ENCODE assay signal across 8 mouse cellular contexts in genomic region chr19:44294588-44295041, GRCm38 (mm10). TPM values are rescaled to one million over a fixed set of nuclear protein-coding genes. Genes with fewer than 3 reads are reported as not detected.
DNase-seq lines count a peak whose midpoint lies in the region; ATAC-seq and TF ChIP-seq lines count a peak whose summit lies in the region.

No protein-coding gene starts in this region.

- intact Hi-C loops in heart, postnatal 14 days (cut with DNase I), result loop anchor here (1.0 to 2.0 kb wide), 2 partner anchors 48 to 100 kb away; no protein-coding TSS in a partner anchor

- peaks cover 46% of the 10 kb centered on the region for H3K36me3 ChIP-seq in ES-Bruce4 (ENCODE audit: control insufficient read depth, insufficient read depth, low read length, poor library complexity, severe bottlenecking)
- peaks cover 49% of the 10 kb centered on the region for H3K36me3 ChIP-seq in forebrain, embryonic 14.5 days (ENCODE audit: control insufficient read depth, insufficient read depth, low read length)
- peaks cover 28% of the 10 kb centered on the region for H3K36me3 ChIP-seq in neural tube, embryonic 14.5 days (ENCODE audit: control insufficient read depth, insufficient read depth, low read length)
- H3K36me3 ChIP-seq in testis, adult 2 months (ENCODE audit: control insufficient read depth, insufficient read depth, low read length), result no peaks in the 10 kb centered on the region

- H3K4me3 ChIP-seq in ES-Bruce4 (ENCODE audit: low read depth, low read length), result peak overlapping the region; percentile 96
- H3K4me3 ChIP-seq in forebrain, embryonic 14.5 days (ENCODE audit: low read depth, low read length), result peak overlapping the region; percentile 99
- peak overlapping the region; percentile 79 for H3K4me3 ChIP-seq in neural tube, embryonic 14.5 days (ENCODE audit: low read depth, low read length)
- peak overlapping the region; percentile 87 for H3K4me3 ChIP-seq in testis, adult 2 months (ENCODE audit: control insufficient read depth, low read depth, low read length)

- ATAC-seq in cerebellum, adult (ENCODE audit: insufficient number of reproducible peaks, low FRiP score, low TSS enrichment), result peak; percentile 49; the same call in 1 of the 2 replicates
- ATAC-seq in forebrain, embryonic 14.5 days, result peak; percentile 60
- ATAC-seq in neural tube, embryonic 14.5 days (ENCODE audit: low read depth), result peak; percentile 60

- H3K9ac ChIP-seq in ES-Bruce4 (ENCODE audit: low read depth, poor library complexity, severe bottlenecking), result peak overlapping the region; percentile 82
- peak overlapping the region; percentile 99 for H3K9ac ChIP-seq in forebrain, embryonic 14.5 days (ENCODE audit: low read length)
- H3K9ac ChIP-seq in neural tube, embryonic 14.5 days (replicated peaks; ENCODE audit: low read depth, low read length), result peak overlapping the region; percentile 93

- H3K9me3 ChIP-seq in ES-Bruce4 (replicated peaks; ENCODE audit: control insufficient read depth, insufficient read depth, low read length, poor library complexity, severe bottlenecking), result no peaks in the 10 kb centered on the region
- H3K9me3 ChIP-seq in forebrain, embryonic 14.5 days (replicated peaks; ENCODE audit: control insufficient read depth, low read length), result no peaks in the 10 kb centered on the region
- H3K9me3 ChIP-seq in neural tube, embryonic 14.5 days (ENCODE audit: control insufficient read depth, low read length), result no peaks in the 10 kb centered on the region

- TF ChIP-seq EP300 in ES-Bruce4 (IDR thresholded peaks at IDR 0.05; ENCODE audit: insufficient read depth, low read depth, low read length), result 0 out of 2 replicates have a peak, but pooled peaks have one; percentile 60

- peak; percentile 96 for DNase-seq in forebrain, embryonic 14.5 days (ENCODE audit: low spot score)
- peak; percentile 90 to 93 for DNase-seq in heart, postnatal 14 days
- peak; percentile 89 for DNase-seq in layer of hippocampus, adult 11-12 months (ENCODE audit: low spot score)
- DNase-seq in lung, adult 18-20 months, result peak; percentile 87 to 90

- H3K27me3 ChIP-seq in ES-Bruce4 (ENCODE audit: control insufficient read depth, insufficient read depth, low read length, poor library complexity, severe bottlenecking), result no peaks in the 10 kb centered on the region
- H3K27me3 ChIP-seq in forebrain, embryonic 14.5 days (replicated peaks; ENCODE audit: control insufficient read depth, insufficient read depth, low read length), result no peaks in the 10 kb centered on the region
- H3K27me3 ChIP-seq in neural tube, embryonic 14.5 days (ENCODE audit: control insufficient read depth, insufficient read depth, low read length), result no peaks in the 10 kb centered on the region
- H3K27me3 ChIP-seq in testis, adult 2 months (ENCODE audit: control insufficient read depth, insufficient read depth, low read length), result no peaks in the 10 kb centered on the region

- peak; percentile 54 for TF ChIP-seq POLR2A in ES-Bruce4 (IDR thresholded peaks at IDR 0.05; ENCODE audit: insufficient read depth, low read length)
- peak; percentile 56; the same call in 1 of the 2 replicates for TF ChIP-seq POLR2A in testis, adult 2 months (IDR thresholded peaks at IDR 0.05; ENCODE audit: control insufficient read depth, low read depth, low read length)

- peaks cover 2% of the 10 kb centered on the region for H3K4me1 ChIP-seq in ES-Bruce4 (ENCODE audit: control insufficient read depth, insufficient read depth, low read length)
- H3K4me1 ChIP-seq in forebrain, embryonic 14.5 days (ENCODE audit: control insufficient read depth, insufficient read depth, low read length), result peaks cover 35% of the 10 kb centered on the region
- H3K4me1 ChIP-seq in neural tube, embryonic 14.5 days (ENCODE audit: control insufficient read depth, insufficient read depth, low read length), result peaks cover 48% of the 10 kb centered on the region
- peaks cover 7% of the 10 kb centered on the region for H3K4me1 ChIP-seq in testis, adult 2 months (ENCODE audit: control insufficient read depth, insufficient read depth, low read length)

- TF ChIP-seq CTCF in ES-Bruce4 (IDR thresholded peaks at IDR 0.05; ENCODE audit: low read depth, low read length), result peak; percentile 98
- peak; percentile 79; the same call in 1 of the 2 replicates for TF ChIP-seq CTCF in testis, adult 2 months (IDR thresholded peaks at IDR 0.05; ENCODE audit: control insufficient read depth, insufficient read depth, insufficient replicate concordance, low read depth, low read length)

- H3K4me2 ChIP-seq in forebrain, embryonic 14.5 days (ENCODE audit: low read length), result peak overlapping the region; percentile 99
- peak overlapping the region; percentile 95 for H3K4me2 ChIP-seq in neural tube, embryonic 14.5 days (ENCODE audit: low read depth, low read length)

- H3K27ac ChIP-seq in ES-Bruce4 (ENCODE audit: insufficient read depth, low read length), result peak overlapping the region; percentile 86
- H3K27ac ChIP-seq in forebrain, embryonic 14.5 days (ENCODE audit: low read depth, low read length), result peak overlapping the region; percentile 98
- peak overlapping the region; percentile 97 for H3K27ac ChIP-seq in neural tube, embryonic 14.5 days (ENCODE audit: low read depth, low read length)
- peak overlapping the region; percentile 86 for H3K27ac ChIP-seq in testis, adult 2 months (ENCODE audit: control insufficient read depth, insufficient read depth, low read depth, low read length)

- WGBS in forebrain, embryonic 14.5 days, result 0% methylated on average over 14 of the region's 14 CpGs
- WGBS in neural tube, embryonic 14.5 days, result under 1% methylated on average over 14 of the region's 14 CpGs

RNA-seq across cellular contexts. Expression of gene Scd2, which starts 1.1 kb away (rescaled TPM):
- polyA plus RNA-seq in ES-Bruce4 (2011; ENCODE audit: insufficient read depth, insufficient read length, low read depth, missing spikeins), result 329 and 359 TPM in 2 replicates
- polyA plus RNA-seq in forebrain, embryonic 14.5 days (2014; fragmentation: Nextera tagmentation; extraction: Ambion mirVana), result 220 and 266 TPM in 2 replicates
- total RNA-seq in heart, postnatal 14 days (2021), result 10 to 100 TPM; 24.8 to 27.2 TPM
- polyA plus RNA-seq in neural tube, embryonic 14.5 days (2014; fragmentation: Nextera tagmentation; extraction: Ambion mirVana), result 293 and 373 TPM in 2 replicates
- polyA plus RNA-seq in testis, adult 2 months (2012; rRNA removed), result 60.9 and 71.6 TPM in 2 replicates

RNA-seq across cellular contexts. Expression of gene Scd4, which starts 38.3 kb away (rescaled TPM):
- polyA plus RNA-seq in ES-Bruce4 (2011; ENCODE audit: insufficient read depth, insufficient read length, low read depth, missing spikeins), result 0.19 TPM in 1 of 2 replicates, not detected in the other
- polyA plus RNA-seq in forebrain, embryonic 14.5 days (2014; fragmentation: Nextera tagmentation; extraction: Ambion mirVana), result 0.10 and 0.42 TPM in 2 replicates
- 10 to 100 TPM; 13.1 to 14.0 TPM for total RNA-seq in heart, postnatal 14 days (2021)
- 0.13 and 0.15 TPM in 2 replicates for polyA plus RNA-seq in neural tube, embryonic 14.5 days (2014; fragmentation: Nextera tagmentation; extraction: Ambion mirVana)
- polyA plus RNA-seq in testis, adult 2 months (2012; rRNA removed), result 0.22 and 0.37 TPM in 2 replicates

Comparison
In these comparisons a context has a peak if more than half of its experiments do, and no peak if none do; other contexts are left out.
1. Peak in every context shown above with its lines: DNase-seq, ATAC-seq, H3K4me3 ChIP-seq and H3K27ac ChIP-seq.